Mouse (Mus musculus): Measurements from ENCODE around the gene Hivep3.

- TF ChIP-seq CTCF (conservative IDR thresholded peaks at IDR 0.05; ENCODE audit: low read length) (no peak), NANOG (IDR thresholded peaks at IDR 0.05; ENCODE audit: borderline replicate concordance, low read length) (no peak), POU5F1 (IDR thresholded peaks at IDR 0.05; ENCODE audit: borderline replicate concordance, low read length) (no peak)
Measured at GRCm38 (mm10) chr4:120184374-120184991, 450.9 kb downstream of the Hivep3 start.
